Mouse (Mus musculus): Measurements from ENCODE around the gene Cdh22. TPM values are rescaled to one million over a fixed set of nuclear protein-coding genes. Genes with fewer than 3 reads are reported as not detected.

The Cdh22 gene
- polyA plus RNA-seq, 1 experiment from 2014 or later = not detected

- 74% methylated on average over 7 of the region's 7 CpGs for WGBS (ENCODE audit: insufficient replicate concordance)
- Histone ChIP-seq H3K4me1 (ENCODE audit: insufficient read depth) (no peaks in the 10 kb centered on the region), H3K27me3 (ENCODE audit: insufficient read depth, low read length) (peaks cover 19% of the 10 kb centered on the region), H3K4me3 (ENCODE audit: low read depth, low read length) (no peak overlapping the region), H3K36me3 (replicated peaks; ENCODE audit: insufficient read depth, low read length) (no peaks in the 10 kb centered on the region), H3K4me2 (ENCODE audit: low read depth, low read length) (no peak overlapping the region), H3K27ac (ENCODE audit: low read depth) (no peak overlapping the region), H3K9ac (replicated peaks) (no peak overlapping the region), H3K9me3 (ENCODE audit: low read length) (no peaks in the 10 kb centered on the region)
- no peak for DNase-seq
- no peak for TF ChIP-seq EP300 (IDR thresholded peaks at IDR 0.05; ENCODE audit: low read depth)
- TF ChIP-seq CTCF (IDR thresholded peaks at IDR 0.05; ENCODE audit: low read depth) = no peak
- no peak for ATAC-seq
Observed at GRCm38 (mm10) chr2:165191483-165191882, 43.2 kb downstream of the Cdh22 start.

GRCm38 (mm10) chr2:165189546-165189945, 45.1 kb downstream of the Cdh22 start:
- Histone ChIP-seq H3K4me1 (ENCODE audit: insufficient read depth) (no peaks in the 10 kb centered on the region), H3K9ac (replicated peaks) (no peak overlapping the region), H3K9me3 (ENCODE audit: low read length) (no peaks in the 10 kb centered on the region), H3K27ac (ENCODE audit: low read depth) (no peak overlapping the region), H3K27me3 (ENCODE audit: insufficient read depth, low read length) (0 out of 2 replicates have a peak, but pooled peaks cover 3% of the 10 kb centered on the region), H3K4me2 (ENCODE audit: low read depth, low read length) (no peak overlapping the region), H3K4me3 (ENCODE audit: low read depth, low read length) (no peak overlapping the region), H3K36me3 (replicated peaks; ENCODE audit: insufficient read depth, low read length) (no peaks in the 10 kb centered on the region)
- TF ChIP-seq EP300 (IDR thresholded peaks at IDR 0.05; ENCODE audit: low read depth) (no peak), CTCF (IDR thresholded peaks at IDR 0.05; ENCODE audit: low read depth) (no peak)
- WGBS (ENCODE audit: insufficient replicate concordance) = 48% methylated on average over 3 of the region's 3 CpGs
- peak; percentile 50 for DNase-seq
- ATAC-seq = peak; percentile 81

DNA sequence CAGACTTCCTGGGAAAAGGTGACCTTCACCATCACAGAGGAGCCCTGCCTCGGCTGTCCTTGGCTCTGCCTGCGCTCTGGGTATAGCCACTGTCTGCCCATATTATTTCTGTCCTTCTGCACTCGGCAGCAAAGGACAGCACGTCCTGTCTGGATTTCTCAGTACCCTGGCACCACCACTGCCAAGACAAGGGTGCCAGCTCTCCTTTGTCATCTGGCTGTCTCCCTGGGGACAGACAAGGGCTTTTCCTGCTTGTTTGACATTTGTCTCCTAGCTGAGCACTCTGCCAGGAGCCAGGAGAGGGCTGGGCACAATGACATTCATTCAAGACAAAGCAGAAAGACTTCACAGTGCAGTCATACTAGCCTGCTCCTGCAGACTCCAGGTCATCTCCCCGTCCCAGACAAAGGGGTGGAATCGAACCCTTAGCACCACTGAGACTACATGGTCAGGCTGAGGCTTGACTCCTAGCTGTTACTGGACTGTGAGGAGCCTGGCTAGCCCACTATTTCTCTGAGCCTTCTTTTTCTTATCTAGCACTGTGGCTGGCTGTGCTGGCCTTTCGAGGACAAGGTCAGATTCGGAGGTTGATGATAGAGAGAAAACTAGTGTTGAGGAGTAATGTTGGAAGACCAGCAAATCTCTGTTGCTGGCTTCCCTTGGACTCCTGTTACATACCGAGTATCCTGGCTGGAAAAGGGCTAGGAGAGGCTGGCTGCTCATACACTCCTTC, 46.8 kb downstream of the Cdh22 start:
- Histone ChIP-seq H3K36me3 (replicated peaks; ENCODE audit: insufficient read depth, low read length) (no peaks in the 10 kb centered on the region), H3K4me3 (ENCODE audit: low read depth, low read length) (no peak overlapping the region), H3K9me3 (ENCODE audit: low read length) (no peaks in the 10 kb centered on the region), H3K27me3 (ENCODE audit: insufficient read depth, low read length) (peaks cover 5% of the 10 kb centered on the region; the same call in 1 of the 2 replicates), H3K4me2 (ENCODE audit: low read depth, low read length) (no peak overlapping the region), H3K4me1 (ENCODE audit: insufficient read depth) (no peaks in the 10 kb centered on the region), H3K9ac (replicated peaks) (no peak overlapping the region), H3K27ac (ENCODE audit: low read depth) (no peak overlapping the region)
- TF ChIP-seq EP300 (IDR thresholded peaks at IDR 0.05; ENCODE audit: low read depth) (no peak), CTCF (IDR thresholded peaks at IDR 0.05; ENCODE audit: low read depth) (no peak)
- ATAC-seq (no peak), DNase-seq (no peak)
- WGBS (ENCODE audit: insufficient replicate concordance) = 67% methylated on average over 9 of the region's 9 CpGs

DNA sequence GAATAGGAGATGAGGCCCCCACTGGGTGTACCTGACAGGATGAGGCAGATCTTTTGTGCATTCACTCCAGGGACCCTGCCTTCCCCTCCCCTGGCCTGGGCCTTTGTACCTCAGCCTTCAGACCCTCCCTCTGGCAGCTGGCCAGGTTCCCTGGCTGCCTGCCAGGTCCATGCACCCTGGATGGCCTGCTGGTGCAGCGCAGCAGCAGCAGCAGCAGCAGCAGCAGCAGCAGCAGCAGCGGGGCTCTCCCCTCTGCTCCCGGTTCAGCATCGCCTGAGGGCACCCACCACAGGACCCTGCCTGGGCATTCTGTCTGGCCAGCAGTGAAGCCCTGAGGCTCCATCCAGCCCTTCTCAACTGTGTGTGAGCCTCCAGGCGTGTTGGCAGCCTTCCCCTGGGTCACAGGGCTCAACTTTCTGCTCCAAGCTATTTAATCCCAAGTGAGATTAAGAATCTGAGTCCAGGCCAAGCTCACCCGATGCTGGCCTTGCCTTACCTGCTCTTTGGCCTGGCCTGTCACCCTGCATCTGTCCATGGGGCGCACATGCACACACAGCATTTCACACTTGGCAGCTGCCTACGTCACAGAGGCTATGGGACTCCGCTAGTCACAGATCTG, 50.5 kb downstream of the Cdh22 start:
- Histone ChIP-seq H3K4me1 (ENCODE audit: insufficient read depth) (no peaks in the 10 kb centered on the region), H3K9ac (replicated peaks) (no peak overlapping the region), H3K9me3 (ENCODE audit: low read length) (no peaks in the 10 kb centered on the region), H3K36me3 (replicated peaks; ENCODE audit: insufficient read depth, low read length) (no peaks in the 10 kb centered on the region), H3K4me2 (ENCODE audit: low read depth, low read length) (no peak overlapping the region), H3K27me3 (ENCODE audit: insufficient read depth, low read length) (peaks cover 24% of the 10 kb centered on the region), H3K4me3 (ENCODE audit: low read depth, low read length) (no peak overlapping the region), H3K27ac (ENCODE audit: low read depth) (no peak overlapping the region)
- TF ChIP-seq CTCF (IDR thresholded peaks at IDR 0.05; ENCODE audit: low read depth) = no peak
- TF ChIP-seq EP300 (IDR thresholded peaks at IDR 0.05; ENCODE audit: low read depth) = no peak
- WGBS (ENCODE audit: insufficient replicate concordance) = 42% methylated on average over 9 of the region's 9 CpGs
- DNase-seq (peak; percentile 56), ATAC-seq (no peak)

DNA sequence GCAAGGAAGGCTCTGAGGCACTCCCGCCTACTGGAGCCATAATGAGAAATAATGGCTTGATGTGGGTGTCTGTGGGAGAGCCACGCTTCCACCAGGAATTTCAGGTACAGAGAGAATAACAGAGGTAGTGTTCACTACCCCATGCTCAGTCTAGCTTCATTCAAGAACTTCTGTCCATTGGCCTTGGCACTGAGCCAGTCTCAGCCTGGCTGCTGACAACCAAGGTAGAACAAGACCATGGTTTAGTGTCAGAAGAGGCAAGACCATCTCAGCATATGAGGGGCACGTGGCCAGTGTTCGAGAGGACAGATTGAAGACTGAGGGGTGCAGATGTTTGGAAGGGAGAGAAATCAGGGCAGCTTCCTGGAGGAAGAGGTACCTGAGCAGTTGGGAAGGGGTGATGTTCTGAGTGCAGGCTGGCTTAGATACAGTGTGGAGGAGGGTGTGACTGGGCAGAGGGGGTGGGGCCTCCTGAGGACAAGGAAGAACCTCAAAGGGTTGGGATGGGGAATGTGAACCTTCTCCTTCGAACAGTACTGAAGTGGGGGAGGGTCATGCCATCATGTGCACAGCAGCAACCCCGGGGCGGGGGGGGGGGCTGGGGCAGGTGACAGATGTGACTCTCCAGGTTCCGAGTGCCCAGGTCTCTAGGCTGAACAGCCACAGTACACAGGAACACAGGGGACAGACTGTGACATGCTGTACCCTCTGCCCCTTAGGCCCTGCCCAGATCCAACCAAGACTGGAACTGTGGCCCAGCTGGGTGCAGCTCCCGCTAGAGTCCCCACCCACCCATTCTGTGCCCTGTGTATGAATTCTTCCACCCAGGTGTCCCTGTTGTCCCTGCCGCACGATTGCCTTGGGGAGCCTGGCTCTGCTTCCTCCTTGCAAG, 52.3 kb downstream of the Cdh22 start:
- H3K4me2 ChIP-seq (ENCODE audit: low read depth, low read length) = no peak overlapping the region
- H3K4me1 ChIP-seq (ENCODE audit: insufficient read depth) = no peaks in the 10 kb centered on the region
- 43% methylated on average over 10 of the region's 11 CpGs for WGBS (ENCODE audit: insufficient replicate concordance)
- H3K4me3 ChIP-seq (ENCODE audit: low read depth, low read length) = no peak overlapping the region
- ATAC-seq (no peak), DNase-seq (no peak)
- H3K9ac ChIP-seq (replicated peaks) = no peak overlapping the region
- peaks cover 29% of the 10 kb centered on the region for H3K27me3 ChIP-seq (ENCODE audit: insufficient read depth, low read length)
- TF ChIP-seq EP300 (IDR thresholded peaks at IDR 0.05; ENCODE audit: low read depth) = no peak
- no peak for TF ChIP-seq CTCF (IDR thresholded peaks at IDR 0.05; ENCODE audit: low read depth)
- H3K9me3 ChIP-seq (ENCODE audit: low read length) = no peaks in the 10 kb centered on the region
- H3K27ac ChIP-seq (ENCODE audit: low read depth) = no peak overlapping the region
- H3K36me3 ChIP-seq (replicated peaks; ENCODE audit: insufficient read depth, low read length) = no peaks in the 10 kb centered on the region

- H3K4me3 ChIP-seq (ENCODE audit: low read depth, low read length) = no peak overlapping the region
- DNase-seq = no peak
- no peaks in the 10 kb centered on the region for H3K9me3 ChIP-seq (ENCODE audit: low read length)
- H3K4me1 ChIP-seq (ENCODE audit: insufficient read depth) = no peaks in the 10 kb centered on the region
- H3K27me3 ChIP-seq (ENCODE audit: insufficient read depth, low read length) = peaks cover 35% of the 10 kb centered on the region
- no peak overlapping the region for H3K4me2 ChIP-seq (ENCODE audit: low read depth, low read length)
- ATAC-seq = no peak
- 47% methylated on average over 10 of the region's 10 CpGs for WGBS (ENCODE audit: insufficient replicate concordance)
- no peak overlapping the region for H3K9ac ChIP-seq (replicated peaks)
- TF ChIP-seq EP300 (IDR thresholded peaks at IDR 0.05; ENCODE audit: low read depth) (no peak), CTCF (IDR thresholded peaks at IDR 0.05; ENCODE audit: low read depth) (no peak)
- no peaks in the 10 kb centered on the region for H3K36me3 ChIP-seq (replicated peaks; ENCODE audit: insufficient read depth, low read length)
- no peak overlapping the region for H3K27ac ChIP-seq (ENCODE audit: low read depth)
Observed at GRCm38 (mm10) chr2:165179231-165179630, 55.4 kb downstream of the Cdh22 start.
